9 mouse cellular contexts compared by ENCODE assay signal in the genomic region with DNA sequence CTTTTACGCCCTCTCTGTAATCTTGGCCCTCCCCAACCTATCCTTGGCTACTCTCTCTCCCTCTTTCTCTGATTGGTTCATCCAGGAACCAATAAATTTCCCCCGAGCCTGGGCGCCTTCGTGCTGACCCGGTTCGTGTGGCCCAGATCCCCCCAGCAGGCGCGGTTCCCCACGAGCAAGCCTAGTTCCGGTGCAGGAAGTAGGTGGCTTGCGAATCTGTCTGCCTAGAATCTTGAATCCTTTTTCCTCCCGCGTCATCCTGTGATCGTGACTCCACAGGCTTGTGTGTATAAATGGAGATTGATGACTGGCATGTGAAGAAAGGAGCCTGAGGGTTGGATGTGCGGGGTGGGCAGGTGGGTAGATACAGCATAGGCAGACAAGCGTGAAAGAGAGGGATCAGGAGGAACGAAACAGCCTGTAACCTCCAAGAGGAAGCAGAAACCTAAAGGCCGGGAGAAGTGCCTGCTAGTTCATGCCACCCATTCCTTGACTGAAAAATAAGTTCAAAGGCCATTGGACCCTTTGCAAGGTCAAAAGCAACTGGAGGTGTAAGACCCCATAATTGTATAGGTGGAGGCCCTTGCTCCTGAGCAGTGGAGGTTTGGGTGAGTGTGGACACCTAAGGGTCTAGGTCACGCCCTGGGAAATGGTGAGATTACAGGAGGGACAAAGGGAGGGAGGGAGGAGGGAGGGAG. TPM values are rescaled to one million over a fixed set of nuclear protein-coding genes. Genes with fewer than 3 reads are reported as not detected.
DNase-seq lines count a peak whose midpoint lies in the region; ATAC-seq and TF ChIP-seq lines count a peak whose summit lies in the region.
"Had no signal": no experiment of that assay in that cellular context is flagged by ENCODE, and none has a peak within 500 bp of the region (broad histone marks: within the 10 kb centered on the region; RNA-seq: fewer than 3 reads in every experiment).

No protein-coding gene starts in this region.

- peak overlapping the region; percentile 84 for H3K4me2 ChIP-seq in embryonic facial prominence, embryonic 14.5 days (ENCODE audit: low read depth, low read length)
- peak overlapping the region; percentile 86 for H3K4me2 ChIP-seq in heart, postnatal 0 days (ENCODE audit: low read depth, low read length)
- peak overlapping the region; percentile 97 for H3K4me2 ChIP-seq in limb, embryonic 15.5 days
- H3K4me2 ChIP-seq in midbrain, postnatal 0 days (ENCODE audit: low read depth, low read length, poor library complexity, severe bottlenecking), result peak overlapping the region; percentile 93

- no peaks in the 10 kb centered on the region for H3K36me3 ChIP-seq in embryonic facial prominence, embryonic 14.5 days (ENCODE audit: control insufficient read depth, insufficient read depth, low read length)
- H3K36me3 ChIP-seq in heart, postnatal 0 days (replicated peaks; ENCODE audit: control insufficient read depth, insufficient read depth, low read length), result no peaks in the 10 kb centered on the region
- no peaks in the 10 kb centered on the region for H3K36me3 ChIP-seq in limb, embryonic 15.5 days
- no peaks in the 10 kb centered on the region for H3K36me3 ChIP-seq in midbrain, postnatal 0 days (ENCODE audit: insufficient read depth, low read length)

- TF ChIP-seq EP300 in heart, postnatal 0 days (IDR thresholded peaks at IDR 0.05; ENCODE audit: low read depth), result no peak

- peak overlapping the region; percentile 75 for H3K9ac ChIP-seq in embryonic facial prominence, embryonic 14.5 days (ENCODE audit: low read depth, low read length)
- no peak overlapping the region for H3K9ac ChIP-seq in heart, postnatal 0 days (replicated peaks; ENCODE audit: low read depth, low read length)
- no peak overlapping the region for H3K9ac ChIP-seq in limb, embryonic 15.5 days
- H3K9ac ChIP-seq in midbrain, postnatal 0 days (replicated peaks; ENCODE audit: low read length, poor library complexity, severe bottlenecking), result peak overlapping the region; percentile 85

- WGBS in embryonic facial prominence, embryonic 14.5 days, result 4% methylated on average over 18 of the region's 19 CpGs
- 9% methylated on average over 18 of the region's 19 CpGs for WGBS in heart, postnatal 0 days
- 5% methylated on average over 19 of the region's 19 CpGs for WGBS in limb, embryonic 15.5 days
- WGBS in midbrain, postnatal 0 days, result 2% methylated on average over 19 of the region's 19 CpGs

- peaks cover 9% of the 10 kb centered on the region; the same call in 1 of the 2 replicates for H3K4me1 ChIP-seq in embryonic facial prominence, embryonic 14.5 days (ENCODE audit: control insufficient read depth, insufficient read depth, low read length)
- peaks cover 6% of the 10 kb centered on the region; the same call in 1 of the 2 replicates for H3K4me1 ChIP-seq in heart, postnatal 0 days (ENCODE audit: control insufficient read depth, insufficient read depth)
- peaks cover 21% of the 10 kb centered on the region for H3K4me1 ChIP-seq in limb, embryonic 15.5 days
- no peaks in the 10 kb centered on the region for H3K4me1 ChIP-seq in midbrain, postnatal 0 days (ENCODE audit: insufficient read depth, low read length)

- no peak overlapping the region for H3K27ac ChIP-seq in embryonic facial prominence, embryonic 14.5 days (replicated peaks; ENCODE audit: low read depth, low read length)
- H3K27ac ChIP-seq in heart, postnatal 0 days (ENCODE audit: low read depth), result no peak overlapping the region
- no peak overlapping the region for H3K27ac ChIP-seq in limb, embryonic 15.5 days
- H3K27ac ChIP-seq in midbrain, postnatal 0 days (ENCODE audit: low read depth, low read length), result 0 out of 2 replicates have a peak overlapping the region, but pooled peaks have one; percentile 12

- H3K4me3 ChIP-seq in embryonic facial prominence, embryonic 14.5 days (ENCODE audit: low read depth, low read length), result peak overlapping the region; percentile 76
- peak overlapping the region; percentile 73 for H3K4me3 ChIP-seq in heart, postnatal 0 days (ENCODE audit: low read depth, low read length)
- peak overlapping the region; percentile 68 for H3K4me3 ChIP-seq in limb, embryonic 15.5 days
- peak overlapping the region; percentile 86 for H3K4me3 ChIP-seq in midbrain, postnatal 0 days (ENCODE audit: low read depth, low read length)

- H3K9me3 ChIP-seq in embryonic facial prominence, embryonic 14.5 days (ENCODE audit: control insufficient read depth, low read length), result no peaks in the 10 kb centered on the region
- no peaks in the 10 kb centered on the region for H3K9me3 ChIP-seq in heart, postnatal 0 days (replicated peaks; ENCODE audit: control insufficient read depth, low read length)
- no peaks in the 10 kb centered on the region for H3K9me3 ChIP-seq in limb, embryonic 15.5 days
- H3K9me3 ChIP-seq in midbrain, postnatal 0 days (ENCODE audit: low read length), result no peaks in the 10 kb centered on the region

- H3K27me3 ChIP-seq in embryonic facial prominence, embryonic 14.5 days (replicated peaks; ENCODE audit: control insufficient read depth, insufficient read depth, low read length), result peaks cover 14% of the 10 kb centered on the region; the same call in 1 of the 2 replicates
- no peaks in the 10 kb centered on the region for H3K27me3 ChIP-seq in heart, postnatal 0 days (ENCODE audit: control insufficient read depth, insufficient read depth, low read length)
- peaks cover 25% of the 10 kb centered on the region for H3K27me3 ChIP-seq in limb, embryonic 15.5 days
- no peaks in the 10 kb centered on the region for H3K27me3 ChIP-seq in midbrain, postnatal 0 days (ENCODE audit: insufficient read depth, low read length)
- H3K27me3 ChIP-seq: CH12.LX had no signal

- TF ChIP-seq CTCF in heart, postnatal 0 days (IDR thresholded peaks at IDR 0.05; ENCODE audit: low read depth), result no peak
- no peak for TF ChIP-seq CTCF in midbrain, postnatal 0 days (IDR thresholded peaks at IDR 0.05)

- ATAC-seq in embryonic facial prominence, embryonic 14.5 days (ENCODE audit: low read depth), result no peak
- no peak for ATAC-seq in heart, postnatal 0 days (ENCODE audit: insufficient read depth, low read depth)
- ATAC-seq in limb, embryonic 15.5 days (ENCODE audit: insufficient number of reproducible peaks, low FRiP score, low TSS enrichment, low read depth), result no peak
- peak; percentile 56 for ATAC-seq in midbrain, postnatal 0 days (ENCODE audit: low FRiP score)

- DNase-seq in heart, adult 11 months, result peak; percentile 93
- no peak for DNase-seq in heart, postnatal 25 days (ENCODE audit: low spot score)
- no peak for DNase-seq in embryonic facial prominence, embryonic 14.5 days (ENCODE audit: low spot score)
- DNase-seq in heart, postnatal 0 days (ENCODE audit: low spot score), result no peak
- peak; percentile 44 for DNase-seq in kidney, postnatal 14 days
- peak; percentile 77 for DNase-seq in midbrain, postnatal 0 days (ENCODE audit: low spot score)
- DNase-seq in thymus, postnatal 10 days (ENCODE audit: low spot score in 2 of 2), result peak; percentile 41 to 45

- intact Hi-C loops in heart, postnatal 25 days (cut with DNase I), result no loop called here

RNA-seq across cellular contexts. Expression of a gene that starts 2.0 kb away (rescaled TPM):
- 1 to 10 TPM; 6.8 to 7.3 TPM for total RNA-seq in heart, postnatal 25 days (2021)
- polyA plus RNA-seq in embryonic facial prominence, embryonic 14.5 days (2014; fragmentation: Nextera tagmentation; extraction: Ambion mirVana), result 5.1 and 5.2 TPM in 2 replicates
- 6.1 and 20.9 TPM in 2 replicates for total RNA-seq in heart, postnatal 0 days (2014; rRNA removed; ENCODE audit: low replicate concordance)
- 4.4 and 4.9 TPM in 2 replicates for polyA plus RNA-seq in heart, postnatal 0 days (2015; fragmentation: Nextera tagmentation; extraction: Ambion mirVana)
- polyA plus RNA-seq in limb, embryonic 15.5 days (2015; fragmentation: Nextera tagmentation; extraction: Ambion mirVana), result 2.6 and 3.2 TPM in 2 replicates
- 34.8 and 42.8 TPM in 2 replicates for total RNA-seq in midbrain, postnatal 0 days (2014; rRNA removed)
- polyA plus RNA-seq in midbrain, postnatal 0 days (2015; fragmentation: Nextera tagmentation; extraction: Ambion mirVana), result 25.9 and 28.0 TPM in 2 replicates

Comparison
In these comparisons a context has a peak if more than half of its experiments do, and no peak if none do; other contexts are left out.
1. DNase-seq: peak in heart, adult 11 months (single experiment), kidney, postnatal 14 days (single experiment), midbrain, postnatal 0 days (single experiment) and thymus, postnatal 10 days (2 of 2); none in heart, postnatal 25 days (single experiment), embryonic facial prominence, embryonic 14.5 days (single experiment) and heart, postnatal 0 days (single experiment).
2. H3K9ac ChIP-seq: peak in embryonic facial prominence, embryonic 14.5 days (single experiment) and midbrain, postnatal 0 days (single experiment); none in heart, postnatal 0 days (single experiment) and limb, embryonic 15.5 days (single experiment).
3. Peak in every context shown above with its lines, with median percentiles within 50 percentile points of each other: H3K4me2 ChIP-seq and H3K4me3 ChIP-seq.